21 mouse cellular contexts compared by ENCODE assay signal in genomic region chr13:63068371-63069136, GRCm38 (mm10).
A peak's percentile ranks its signal among the peaks of the same experiment; 100 is the strongest.
DNase-seq lines count a peak whose midpoint lies in the region; ATAC-seq and TF ChIP-seq lines count a peak whose summit lies in the region.
"Had no signal": no experiment of that assay in that cellular context is flagged by ENCODE, and none has a peak within 500 bp of the region (broad histone marks: within the 10 kb centered on the region; RNA-seq: fewer than 3 reads in every experiment).

No protein-coding gene starts in this region.

- no peaks in the 10 kb centered on the region for H3K4me1 ChIP-seq in midbrain, embryonic 11.5 days (ENCODE audit: control insufficient read depth, insufficient read depth, low read length)
- H3K4me1 ChIP-seq in midbrain, postnatal 0 days (ENCODE audit: insufficient read depth, low read length) = no peaks in the 10 kb centered on the region
- H3K4me1 ChIP-seq in limb, embryonic 15.5 days = peaks cover 16% of the 10 kb centered on the region
- peaks cover 17% of the 10 kb centered on the region for H3K4me1 ChIP-seq in liver, embryonic 12.5 days
- H3K4me1 ChIP-seq: forebrain, embryonic 15.5 days; midbrain, embryonic 15.5 days had no signal

- DNase-seq in midbrain, embryonic 11.5 days (ENCODE audit: low spot score, missing footprints) = peak; percentile 65
- no peak for DNase-seq in midbrain, postnatal 0 days (ENCODE audit: low spot score)
- DNase-seq in hindlimb bud, embryonic 11.5 days (ENCODE audit: extremely low spot score, low read depth, low spot score) = peak; percentile 24
- no peak for DNase-seq in layer of hippocampus, postnatal 10 days (ENCODE audit: low spot score in 2 of 2)
- no peak for DNase-seq in spleen, postnatal 14 days (ENCODE audit: low spot score in 2 of 2)
- DNase-seq: adrenal gland, postnatal 14 days; cerebellum, adult 2 months; cerebellum, postnatal 25 days; kidney, postnatal 25 days; lung, postnatal 4 days; right cerebral cortex, postnatal 14 days had no signal

- no peak overlapping the region for H3K4me3 ChIP-seq in midbrain, embryonic 11.5 days (ENCODE audit: low read depth, low read length)
- H3K4me3 ChIP-seq in midbrain, postnatal 0 days (ENCODE audit: low read depth, low read length) = no peak overlapping the region
- H3K4me3 ChIP-seq in limb, embryonic 15.5 days = no peak overlapping the region
- no peak overlapping the region for H3K4me3 ChIP-seq in liver, embryonic 12.5 days
- H3K4me3 ChIP-seq: forebrain, embryonic 15.5 days; heart, embryonic 10.5 days; layer of hippocampus, adult 2 months; lung, embryonic 15.5 days; midbrain, embryonic 15.5 days had no signal

- H3K9me3 ChIP-seq in midbrain, embryonic 11.5 days (ENCODE audit: control insufficient read depth, low read length) = no peaks in the 10 kb centered on the region
- H3K9me3 ChIP-seq in midbrain, postnatal 0 days (ENCODE audit: low read length) = no peaks in the 10 kb centered on the region
- no peaks in the 10 kb centered on the region for H3K9me3 ChIP-seq in limb, embryonic 15.5 days
- H3K9me3 ChIP-seq in liver, embryonic 12.5 days (replicated peaks) = no peaks in the 10 kb centered on the region
- H3K9me3 ChIP-seq: forebrain, embryonic 15.5 days; heart, embryonic 10.5 days; lung, embryonic 15.5 days; midbrain, embryonic 15.5 days had no signal

- H3K36me3 ChIP-seq in midbrain, embryonic 11.5 days (ENCODE audit: control insufficient read depth, insufficient read depth, low read length) = no peaks in the 10 kb centered on the region
- no peaks in the 10 kb centered on the region for H3K36me3 ChIP-seq in midbrain, postnatal 0 days (ENCODE audit: insufficient read depth, low read length)
- H3K36me3 ChIP-seq in limb, embryonic 15.5 days = no peaks in the 10 kb centered on the region
- no peaks in the 10 kb centered on the region; the same call in 1 of the 2 replicates for H3K36me3 ChIP-seq in liver, embryonic 12.5 days
- H3K36me3 ChIP-seq: forebrain, embryonic 15.5 days; heart, embryonic 10.5 days; lung, embryonic 15.5 days; midbrain, embryonic 15.5 days had no signal

- H3K4me2 ChIP-seq in midbrain, embryonic 11.5 days = no peak overlapping the region
- H3K4me2 ChIP-seq in midbrain, postnatal 0 days (ENCODE audit: low read depth, low read length, poor library complexity, severe bottlenecking) = no peak overlapping the region
- no peak overlapping the region for H3K4me2 ChIP-seq in limb, embryonic 15.5 days
- H3K4me2 ChIP-seq in liver, embryonic 12.5 days = no peak overlapping the region
- H3K4me2 ChIP-seq: forebrain, embryonic 15.5 days; lung, embryonic 15.5 days; midbrain, embryonic 15.5 days had no signal

- TF ChIP-seq CTCF in midbrain, postnatal 0 days (IDR thresholded peaks at IDR 0.05) = no peak

- ATAC-seq in midbrain, embryonic 11.5 days (ENCODE audit: low FRiP score) = no peak
- ATAC-seq in midbrain, postnatal 0 days (ENCODE audit: low FRiP score) = no peak
- ATAC-seq in limb, embryonic 15.5 days (ENCODE audit: insufficient number of reproducible peaks, low FRiP score, low TSS enrichment, low read depth) = no peak
- no peak for ATAC-seq in liver, embryonic 12.5 days
- ATAC-seq: forebrain, embryonic 15.5 days; hindbrain, embryonic 16.5 days; intestine, embryonic 16.5 days; midbrain, embryonic 15.5 days had no signal

- no peaks in the 10 kb centered on the region for H3K27me3 ChIP-seq in midbrain, embryonic 11.5 days (ENCODE audit: control insufficient read depth, insufficient read depth, low read length)
- no peaks in the 10 kb centered on the region for H3K27me3 ChIP-seq in midbrain, postnatal 0 days (ENCODE audit: insufficient read depth, low read length)
- H3K27me3 ChIP-seq in limb, embryonic 15.5 days = no peaks in the 10 kb centered on the region
- no peaks in the 10 kb centered on the region for H3K27me3 ChIP-seq in liver, embryonic 12.5 days (replicated peaks)
- H3K27me3 ChIP-seq: forebrain, embryonic 15.5 days; lung, embryonic 15.5 days; midbrain, embryonic 15.5 days had no signal

- H3K27ac ChIP-seq in midbrain, embryonic 11.5 days (ENCODE audit: low read depth, low read length) = no peak overlapping the region
- no peak overlapping the region for H3K27ac ChIP-seq in midbrain, postnatal 0 days (ENCODE audit: low read depth, low read length)
- peak overlapping the region; percentile 3; the same call in 1 of the 2 replicates for H3K27ac ChIP-seq in limb, embryonic 15.5 days
- no peak overlapping the region for H3K27ac ChIP-seq in liver, embryonic 12.5 days
- H3K27ac ChIP-seq: forebrain, embryonic 15.5 days; heart, embryonic 10.5 days; layer of hippocampus, adult 2 months; liver, embryonic 14.5 days; lung, embryonic 15.5 days; midbrain, embryonic 15.5 days had no signal

- WGBS in midbrain, embryonic 11.5 days = 87% methylated on average over 4 of the region's 4 CpGs
- 86% methylated on average over 4 of the region's 4 CpGs for WGBS in midbrain, postnatal 0 days
- WGBS in limb, embryonic 15.5 days = 49% methylated on average over 4 of the region's 4 CpGs
- 80% methylated on average over 4 of the region's 4 CpGs for WGBS in liver, embryonic 12.5 days (ENCODE audit: insufficient replicate concordance)

- no peak overlapping the region for H3K9ac ChIP-seq in midbrain, embryonic 11.5 days (ENCODE audit: low read length)
- H3K9ac ChIP-seq in midbrain, postnatal 0 days (replicated peaks; ENCODE audit: low read length, poor library complexity, severe bottlenecking) = no peak overlapping the region
- H3K9ac ChIP-seq in limb, embryonic 15.5 days = no peak overlapping the region
- H3K9ac ChIP-seq in liver, embryonic 12.5 days = no peak overlapping the region
- H3K9ac ChIP-seq: forebrain, embryonic 15.5 days; liver, embryonic 14.5 days; lung, embryonic 15.5 days; midbrain, embryonic 15.5 days had no signal

Comparison
In these comparisons a context has a peak if more than half of its experiments do, and no peak if none do; other contexts are left out.
1. DNase-seq: peak in midbrain, embryonic 11.5 days (single experiment) and hindlimb bud, embryonic 11.5 days (single experiment); none in midbrain, postnatal 0 days (single experiment), layer of hippocampus, postnatal 10 days (0 of 2) and spleen, postnatal 14 days (0 of 2).